Mouse (Mus musculus) stomach, postnatal 0 days (tissue): ENCODE data around the gene Slc43a1.

Source experiments
- CTCF ChIP-seq: IDR thresholded peaks from 2 replicates; pipeline ENCODE4 v1.5.1; 2016; ENCODE audit warnings: antibody characterized with exemption, low read depth, mild to moderate bottlenecking, moderate library complexity
- EP300 ChIP-seq: optimal IDR thresholded peaks from 2 replicates; pipeline ENCODE3; 2016; ENCODE audit warnings: antibody characterized with exemption

DNA sequence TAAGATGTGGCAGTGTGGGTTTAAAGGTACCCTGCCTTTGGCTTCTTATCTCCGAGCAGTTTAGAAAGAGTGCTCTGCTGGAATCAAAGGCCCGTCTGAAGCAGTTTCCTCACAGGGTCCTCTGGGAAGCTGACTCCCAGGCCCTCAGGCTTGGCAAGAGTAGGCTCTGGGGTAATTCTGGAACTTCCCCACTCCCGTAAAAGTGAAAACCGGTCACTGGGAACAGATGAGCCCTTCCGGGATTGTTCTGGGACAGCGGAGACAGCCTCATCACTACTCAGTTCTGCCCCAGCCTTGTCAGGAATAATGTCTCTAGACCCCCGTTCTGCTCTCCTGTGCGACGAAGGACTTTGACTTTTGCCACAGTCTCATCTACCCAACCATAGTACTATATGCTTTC is 48.2 kb upstream of the Slc43a1 start:
- TF ChIP-seq CTCF (no peak), EP300 (no peak)
